ENCODE assay signal across 8 mouse cellular contexts in genomic region chr3:79628182-79628560, GRCm38 (mm10). TPM values are rescaled to one million over a fixed set of nuclear protein-coding genes. Genes with fewer than 3 reads are reported as not detected.
DNase-seq lines count a peak whose midpoint lies in the region; ATAC-seq and TF ChIP-seq lines count a peak whose summit lies in the region.

No protein-coding gene starts in this region.

- peaks cover 19% of the 10 kb centered on the region for H3K36me3 ChIP-seq in embryonic facial prominence, embryonic 13.5 days
- H3K36me3 ChIP-seq in intestine, embryonic 14.5 days (ENCODE audit: control insufficient read depth, insufficient read depth, low read length): peaks cover 18% of the 10 kb centered on the region
- H3K36me3 ChIP-seq in midbrain, embryonic 13.5 days: peaks cover 18% of the 10 kb centered on the region

- intact Hi-C loops in left cerebral cortex, adult 2 months (cut with DNase I): no loop called here

- H3K27ac ChIP-seq in left cerebral cortex, adult 2 months: peak overlapping the region; percentile 80
- H3K27ac ChIP-seq in embryonic facial prominence, embryonic 13.5 days: peak overlapping the region; percentile 52; the same call in 1 of the 2 replicates
- H3K27ac ChIP-seq in intestine, embryonic 14.5 days (ENCODE audit: low read depth): peak overlapping the region; percentile 65
- H3K27ac ChIP-seq in midbrain, embryonic 13.5 days: peak overlapping the region; percentile 67

- ATAC-seq in embryonic facial prominence, embryonic 13.5 days (ENCODE audit: insufficient number of reproducible peaks, insufficient read depth, low FRiP score, low TSS enrichment, low read depth): peak; percentile 6
- ATAC-seq in intestine, embryonic 14.5 days (replicated peaks; ENCODE audit: low FRiP score, low TSS enrichment, low read depth): no peak; the same call in none of the 2 replicates
- ATAC-seq in midbrain, embryonic 13.5 days: no peak

- under 1% methylated on average over 9 of the region's 9 CpGs for WGBS in embryonic facial prominence, embryonic 13.5 days
- WGBS in intestine, embryonic 14.5 days: 0% methylated on average over 9 of the region's 9 CpGs
- WGBS in midbrain, embryonic 13.5 days: 1% methylated on average over 9 of the region's 9 CpGs

- H3K9me3 ChIP-seq in embryonic facial prominence, embryonic 13.5 days: peaks cover 2% of the 10 kb centered on the region; the same call in 1 of the 2 replicates
- 0 out of 2 replicates have a peak, but pooled peaks cover 2% of the 10 kb centered on the region for H3K9me3 ChIP-seq in intestine, embryonic 14.5 days (ENCODE audit: control insufficient read depth, low read length)
- H3K9me3 ChIP-seq in midbrain, embryonic 13.5 days: no peaks in the 10 kb centered on the region

- H3K9ac ChIP-seq in embryonic facial prominence, embryonic 13.5 days: peak overlapping the region; percentile 76
- H3K9ac ChIP-seq in intestine, embryonic 14.5 days (ENCODE audit: low read length): peak overlapping the region; percentile 53
- peak overlapping the region; percentile 70 for H3K9ac ChIP-seq in midbrain, embryonic 13.5 days (replicated peaks)

- H3K4me1 ChIP-seq in embryonic facial prominence, embryonic 13.5 days: peaks cover 9% of the 10 kb centered on the region; the same call in 1 of the 2 replicates
- H3K4me1 ChIP-seq in intestine, embryonic 14.5 days (replicated peaks; ENCODE audit: control insufficient read depth, insufficient read depth, low read length): peaks cover 2% of the 10 kb centered on the region; the same call in 1 of the 2 replicates
- peaks cover 18% of the 10 kb centered on the region for H3K4me1 ChIP-seq in midbrain, embryonic 13.5 days (replicated peaks)

- TF ChIP-seq CTCF in left cerebral cortex, adult 2 months (IDR thresholded peaks at IDR 0.05): no peak

- no peak for DNase-seq in left cerebral cortex, adult 2 months (ENCODE audit: extremely low spot score in 1 of 2, low spot score in 2 of 2)
- DNase-seq in left cerebral cortex, adult 11 months (ENCODE audit: low spot score): no peak
- DNase-seq in intestine, embryonic 14.5 days (ENCODE audit: low spot score): no peak
- DNase-seq in testis, postnatal 14 days (ENCODE audit: low spot score): no peak
- DNase-seq in frontal cortex, postnatal 36 days (ENCODE audit: low spot score in 2 of 2): no peak
- no peak for DNase-seq in frontal cortex, adult 2 months (ENCODE audit: extremely low spot score in 1 of 2, low spot score in 1 of 2)

- peak overlapping the region; percentile 56 for H3K4me3 ChIP-seq in left cerebral cortex, adult 2 months
- peak overlapping the region; percentile 67 for H3K4me3 ChIP-seq in embryonic facial prominence, embryonic 13.5 days
- H3K4me3 ChIP-seq in intestine, embryonic 14.5 days (ENCODE audit: low read depth, low read length): peak overlapping the region; percentile 80
- H3K4me3 ChIP-seq in midbrain, embryonic 13.5 days (replicated peaks): peak overlapping the region; percentile 64

- H3K4me2 ChIP-seq in embryonic facial prominence, embryonic 13.5 days: peak overlapping the region; percentile 84
- H3K4me2 ChIP-seq in intestine, embryonic 14.5 days (ENCODE audit: low read length): peak overlapping the region; percentile 78
- H3K4me2 ChIP-seq in midbrain, embryonic 13.5 days (replicated peaks): peak overlapping the region; percentile 70

- H3K27me3 ChIP-seq in embryonic facial prominence, embryonic 13.5 days: no peaks in the 10 kb centered on the region
- no peaks in the 10 kb centered on the region for H3K27me3 ChIP-seq in intestine, embryonic 14.5 days (replicated peaks; ENCODE audit: control insufficient read depth, insufficient read depth, low read length)
- no peaks in the 10 kb centered on the region for H3K27me3 ChIP-seq in midbrain, embryonic 13.5 days

RNA-seq across cellular contexts. Expression of gene 4930579G24Rik, which starts 0.7 kb away (rescaled TPM):
- total RNA-seq in left cerebral cortex, adult 2 months (2021): 1 to 10 TPM in 1 of 2 experiments, under 1 TPM in 1; 0.87 to 1.3 TPM
- 42.4 and 46.9 TPM in 2 replicates for polyA plus RNA-seq in embryonic facial prominence, embryonic 13.5 days (2015; fragmentation: Nextera tagmentation; extraction: Ambion mirVana)
- 25.6 and 27.3 TPM in 2 replicates for polyA plus RNA-seq in intestine, embryonic 14.5 days (2014; fragmentation: Nextera tagmentation; extraction: Ambion mirVana)
- polyA plus RNA-seq in midbrain, embryonic 13.5 days (2015; fragmentation: Nextera tagmentation; extraction: Ambion mirVana): 9.9 and 10.9 TPM in 2 replicates
- polyA plus RNA-seq in frontal cortex, adult 2 months (2012; rRNA removed): 1.9 and 2.2 TPM in 2 replicates

RNA-seq across cellular contexts. Expression of gene Etfdh, which starts 1.1 kb away (rescaled TPM):
- total RNA-seq in left cerebral cortex, adult 2 months (2021): 10 to 100 TPM; 26.1 to 26.7 TPM
- polyA plus RNA-seq in embryonic facial prominence, embryonic 13.5 days (2015; fragmentation: Nextera tagmentation; extraction: Ambion mirVana): 50.9 and 52.3 TPM in 2 replicates
- polyA plus RNA-seq in intestine, embryonic 14.5 days (2014; fragmentation: Nextera tagmentation; extraction: Ambion mirVana): 60.8 and 64.8 TPM in 2 replicates
- polyA plus RNA-seq in midbrain, embryonic 13.5 days (2015; fragmentation: Nextera tagmentation; extraction: Ambion mirVana): 45.1 and 49.3 TPM in 2 replicates
- polyA plus RNA-seq in frontal cortex, adult 2 months (2012; rRNA removed): 26.8 and 29.2 TPM in 2 replicates

RNA-seq across cellular contexts. Expression of gene Ppid, which starts 37.0 kb away (rescaled TPM):
- total RNA-seq in left cerebral cortex, adult 2 months (2021): 10 to 100 TPM; 67.2 to 73.7 TPM
- 185 and 187 TPM in 2 replicates for polyA plus RNA-seq in embryonic facial prominence, embryonic 13.5 days (2015; fragmentation: Nextera tagmentation; extraction: Ambion mirVana)
- polyA plus RNA-seq in intestine, embryonic 14.5 days (2014; fragmentation: Nextera tagmentation; extraction: Ambion mirVana): 162 and 179 TPM in 2 replicates
- 149 and 154 TPM in 2 replicates for polyA plus RNA-seq in midbrain, embryonic 13.5 days (2015; fragmentation: Nextera tagmentation; extraction: Ambion mirVana)
- polyA plus RNA-seq in frontal cortex, adult 2 months (2012; rRNA removed): 86.2 and 91.4 TPM in 2 replicates
